Mouse (Mus musculus): ENCODE measurements around the gene Ssu72. TPM values are rescaled to one million over a fixed set of nuclear protein-coding genes. Genes with fewer than 3 reads are reported as not detected.
"Not testable (repeated sequence)": the region's sequence is repeated elsewhere in the genome, so short reads cannot be mapped to it uniquely, and the experiment has no call there.

Gene Ssu72
- polyA plus RNA-seq, 1 experiment from 2014 or later = 162 TPM

- peaks cover 15% of the 10 kb centered on the region for H3K4me1 ChIP-seq
- H3K9me3 ChIP-seq (replicated peaks) = no peaks in the 10 kb centered on the region
- H3K27me3 ChIP-seq = no peaks in the 10 kb centered on the region
- peaks cover 79% of the 10 kb centered on the region for H3K36me3 ChIP-seq (ENCODE audit: poor library complexity, severe bottlenecking)
- no peak overlapping the region for H3K9ac ChIP-seq
- H3K27ac ChIP-seq = no peak overlapping the region
- 80% methylated on average over 37 of the region's 37 CpGs for WGBS
- ATAC-seq = 0 out of 2 replicates have a peak, but pooled peaks have one; percentile 14
- H3K4me3 ChIP-seq = no peak overlapping the region
- H3K4me2 ChIP-seq = no peak overlapping the region
These were observed 35.4 kb downstream of the Ssu72 start for GRCm38 (mm10) chr4:155739741-155740636.

- H3K27ac ChIP-seq; H3K9me3 ChIP-seq (replicated peaks); H3K4me2 ChIP-seq; H3K4me3 ChIP-seq; H3K9ac ChIP-seq; ATAC-seq; H3K27me3 ChIP-seq: not testable (repeated sequence)
- Histone ChIP-seq H3K4me1 (peaks cover 11% of the 10 kb centered on the region), H3K36me3 (ENCODE audit: poor library complexity, severe bottlenecking) (peaks cover 86% of the 10 kb centered on the region)
- 91% methylated on average over 10 of the region's 10 CpGs for WGBS
These were observed 36.1 kb downstream of the Ssu72 start for GRCm38 (mm10) chr4:155740681-155741080.

DNA sequence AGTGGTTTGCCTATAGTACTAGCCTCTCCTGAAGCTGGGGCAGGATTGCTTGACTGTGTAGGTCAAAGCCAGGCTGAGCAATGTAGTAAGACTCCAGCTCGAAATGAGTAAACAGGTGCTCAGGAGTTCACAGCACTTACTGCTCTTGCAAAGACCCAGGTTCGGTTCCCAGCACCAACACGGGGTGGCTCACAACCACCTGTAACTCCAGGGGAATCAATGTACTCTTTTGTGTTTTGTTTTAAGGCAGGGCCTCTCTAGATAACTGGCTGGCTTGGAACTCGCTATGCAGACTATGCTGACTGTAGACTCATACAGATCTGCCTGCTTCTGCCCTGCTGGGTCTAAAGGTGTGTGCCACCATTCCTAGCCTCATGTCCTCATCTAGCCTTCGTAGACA is 38.1 kb downstream of the Ssu72 start:
- no peak overlapping the region for H3K9ac ChIP-seq
- H3K27me3 ChIP-seq = no peaks in the 10 kb centered on the region
- peaks cover 95% of the 10 kb centered on the region for H3K36me3 ChIP-seq (ENCODE audit: poor library complexity, severe bottlenecking)
- no peak overlapping the region for H3K27ac ChIP-seq
- no peak overlapping the region for H3K4me2 ChIP-seq
- 94% methylated on average over 5 of the region's 5 CpGs for WGBS
- H3K9me3 ChIP-seq (replicated peaks) = no peaks in the 10 kb centered on the region
- no peak overlapping the region for H3K4me3 ChIP-seq
- H3K4me1 ChIP-seq = no peaks in the 10 kb centered on the region
- no peak for ATAC-seq

DNA sequence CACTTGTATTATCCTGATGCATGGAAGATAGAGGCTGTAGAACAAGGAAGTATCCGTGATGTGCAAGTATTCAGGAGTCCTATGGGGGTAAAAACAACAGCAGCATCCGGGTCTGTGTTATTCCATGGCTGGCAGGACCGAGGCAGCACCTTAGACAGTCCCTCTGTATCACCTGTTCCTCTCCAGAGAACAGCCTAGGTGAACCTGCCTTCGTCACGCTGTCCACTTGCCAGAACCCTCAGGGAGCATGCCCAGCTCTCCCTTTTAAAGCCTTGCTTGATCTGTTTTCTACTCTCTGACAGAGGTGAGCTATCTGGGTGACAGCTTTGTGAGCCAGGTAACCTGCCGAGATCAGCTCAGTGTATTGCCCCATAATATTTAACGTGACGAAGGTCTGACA is 39.9 kb downstream of the Ssu72 start:
- Histone ChIP-seq H3K9me3 (replicated peaks) (no peaks in the 10 kb centered on the region), H3K27ac (no peak overlapping the region), H3K4me3 (no peak overlapping the region), H3K27me3 (no peaks in the 10 kb centered on the region), H3K36me3 (ENCODE audit: poor library complexity, severe bottlenecking) (peaks cover 98% of the 10 kb centered on the region), H3K4me1 (no peaks in the 10 kb centered on the region), H3K4me2 (no peak overlapping the region), H3K9ac (no peak overlapping the region)
- 92% methylated on average over 8 of the region's 8 CpGs for WGBS
- ATAC-seq = no peak

DNA sequence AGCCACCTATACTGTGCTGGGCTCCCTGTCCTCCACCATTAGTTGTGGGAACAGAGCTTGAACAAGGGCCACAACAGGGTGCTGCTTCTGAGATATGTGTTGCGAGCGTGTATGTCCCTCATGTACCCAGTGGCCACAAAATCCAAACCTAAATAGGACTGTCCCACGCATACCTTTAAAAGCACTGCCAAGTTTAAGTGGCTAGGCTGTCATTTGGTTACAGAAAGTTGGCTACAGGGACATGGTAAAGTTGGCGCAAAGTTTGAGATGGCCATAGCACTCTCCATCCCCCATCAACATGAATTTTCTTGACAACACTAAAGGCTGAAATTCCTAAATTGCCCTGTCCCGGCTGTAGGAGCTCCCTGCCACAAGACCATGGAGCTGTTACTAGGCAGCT is 40.5 kb downstream of the Ssu72 start:
- Histone ChIP-seq H3K4me1 (no peaks in the 10 kb centered on the region), H3K9ac (no peak overlapping the region), H3K36me3 (ENCODE audit: poor library complexity, severe bottlenecking) (peaks cover 98% of the 10 kb centered on the region), H3K4me2 (no peak overlapping the region), H3K27ac (no peak overlapping the region), H3K4me3 (no peak overlapping the region), H3K9me3 (replicated peaks) (no peaks in the 10 kb centered on the region), H3K27me3 (no peaks in the 10 kb centered on the region)
- WGBS = 95% methylated on average over 5 of the region's 5 CpGs
- no peak for ATAC-seq

GRCm38 (mm10) chr4:155746036-155746548 is 41.5 kb downstream of the Ssu72 start:
- Histone ChIP-seq H3K4me1 (no peaks in the 10 kb centered on the region), H3K27ac (no peak overlapping the region), H3K27me3 (no peaks in the 10 kb centered on the region), H3K4me3 (no peak overlapping the region), H3K9ac (no peak overlapping the region), H3K9me3 (replicated peaks) (no peaks in the 10 kb centered on the region), H3K4me2 (no peak overlapping the region), H3K36me3 (ENCODE audit: poor library complexity, severe bottlenecking) (peaks cover 98% of the 10 kb centered on the region)
- ATAC-seq = no peak
- WGBS = 88% methylated on average over 8 of the region's 8 CpGs

GRCm38 (mm10) chr4:155746575-155747490 is 42.2 kb downstream of the Ssu72 start:
- Histone ChIP-seq H3K36me3 (ENCODE audit: poor library complexity, severe bottlenecking) (peaks cover 98% of the 10 kb centered on the region), H3K27me3 (no peaks in the 10 kb centered on the region), H3K9me3 (replicated peaks) (no peaks in the 10 kb centered on the region), H3K4me2 (no peak overlapping the region), H3K4me1 (no peaks in the 10 kb centered on the region), H3K9ac (no peak overlapping the region; the same call in 1 of the 2 replicates), H3K27ac (no peak overlapping the region), H3K4me3 (no peak overlapping the region)
- ATAC-seq = no peak
- 85% methylated on average over 17 of the region's 17 CpGs for WGBS

DNA sequence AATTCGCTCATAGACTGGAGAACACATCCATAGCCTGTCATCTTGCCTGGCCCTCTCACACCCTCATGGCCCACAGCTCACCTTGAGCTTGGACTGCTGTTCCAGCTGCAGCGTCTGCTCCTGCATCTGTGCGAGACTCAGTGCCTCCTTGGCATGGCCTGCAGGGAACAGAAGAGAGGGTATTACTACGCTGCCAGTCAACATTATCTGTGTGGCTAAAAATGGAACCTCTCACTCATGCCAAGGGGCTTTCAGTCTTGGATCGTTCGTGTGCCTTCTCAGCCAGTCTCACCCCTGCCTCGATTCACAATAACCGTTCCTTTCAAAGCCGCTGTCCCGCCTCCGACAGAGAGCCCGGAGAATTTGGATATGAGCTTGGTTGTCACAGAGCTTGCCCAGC is 52.4 kb downstream of the Ssu72 start:
- ATAC-seq = no peak
- peaks cover 47% of the 10 kb centered on the region for H3K36me3 ChIP-seq (ENCODE audit: poor library complexity, severe bottlenecking)
- H3K27ac ChIP-seq = no peak overlapping the region
- no peak overlapping the region for H3K4me2 ChIP-seq
- no peaks in the 10 kb centered on the region for H3K9me3 ChIP-seq (replicated peaks)
- H3K9ac ChIP-seq = no peak overlapping the region
- 89% methylated on average over 12 of the region's 12 CpGs for WGBS
- no peaks in the 10 kb centered on the region for H3K27me3 ChIP-seq
- H3K4me3 ChIP-seq = no peak overlapping the region
- peaks cover 30% of the 10 kb centered on the region for H3K4me1 ChIP-seq

DNA sequence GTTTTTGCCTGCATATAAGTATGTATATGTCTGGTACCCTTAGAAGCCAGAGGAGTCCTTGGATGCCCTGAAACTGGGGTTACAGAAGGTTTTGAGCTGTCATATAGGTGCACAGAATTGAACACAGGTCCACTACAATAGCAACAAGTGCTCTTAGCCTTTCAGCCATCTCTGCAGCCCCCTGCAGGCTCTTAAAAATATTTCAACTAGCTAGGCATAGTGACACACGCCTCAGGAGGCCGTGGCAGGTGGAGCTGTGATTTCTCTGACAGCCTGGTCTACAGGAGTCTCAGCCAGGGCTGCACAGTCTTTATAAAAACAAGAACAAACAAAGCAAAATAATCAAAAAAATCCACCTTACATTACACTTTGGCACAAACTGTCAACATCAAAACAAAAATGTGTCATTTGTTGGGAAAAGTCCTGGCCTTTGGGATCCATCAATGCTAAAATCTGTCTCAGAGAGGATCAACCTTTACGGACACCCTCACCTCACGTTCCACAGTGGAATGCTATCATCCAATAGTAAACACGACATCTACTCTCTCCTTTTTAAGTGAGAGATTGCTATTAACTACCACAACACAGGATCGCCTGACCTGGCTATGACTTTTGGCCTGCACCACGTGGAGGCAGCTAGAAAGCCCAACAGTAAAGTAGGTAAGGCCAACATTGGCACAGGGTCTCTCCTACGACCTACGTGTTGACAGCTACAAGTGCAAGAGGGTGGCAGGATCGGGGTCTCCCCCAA is 55.4 kb downstream of the Ssu72 start:
- Histone ChIP-seq H3K4me3 (peak overlapping the region; percentile 86), H3K27me3 (no peaks in the 10 kb centered on the region), H3K4me2 (peak overlapping the region; percentile 97), H3K27ac (no peak overlapping the region), H3K9ac (peak overlapping the region; percentile 83), H3K36me3 (ENCODE audit: poor library complexity, severe bottlenecking) (peaks cover 21% of the 10 kb centered on the region), H3K4me1 (peaks cover 30% of the 10 kb centered on the region), H3K9me3 (replicated peaks) (no peaks in the 10 kb centered on the region)
- 3% methylated on average over 10 of the region's 10 CpGs for WGBS
- ATAC-seq = peak; percentile 37

GRCm38 (mm10) chr4:155760613-155761355 is 56.2 kb downstream of the Ssu72 start, which contains the start of gene Atad3a:
TSS of gene Atad3a (minus strand) at chr4:155761093.
- Histone ChIP-seq H3K27ac (no peak within 1 kb of the TSS), H3K4me3 (peak within 1 kb of the TSS; percentile 86), H3K9me3 (replicated peaks) (no peaks in the 10 kb centered on the region), H3K27me3 (no peaks in the 10 kb centered on the region), H3K9ac (peak within 1 kb of the TSS; percentile 83), H3K4me1 (peaks cover 30% of the 10 kb centered on the region), H3K4me2 (peak within 1 kb of the TSS; percentile 97), H3K36me3 (ENCODE audit: poor library complexity, severe bottlenecking) (peaks cover 13% of the 10 kb centered on the region)
- under 1% methylated on average over 61 of the region's 68 CpGs for WGBS
- peak; percentile 97 for ATAC-seq

All from forebrain, embryonic 13.5 days (tissue).